Mouse (Mus musculus) heart, postnatal 14 days (tissue): Measurements from ENCODE around the gene Gramd4. TPM values are rescaled to one million over a fixed set of nuclear protein-coding genes. Genes with fewer than 3 reads are reported as not detected.

Source experiments
- DNase-seq, 2 experiments: peaks; one replicate each; pipeline ENCODE4 v3.0.0; 2021 to 2022
- intact Hi-C: fragments of 180-260 bp; cut with DNase I; formaldehyde crosslinking; loops from one replicate; pipeline ENCODE4 v1.15.1; 2025
- long read RNA-seq, 2 experiments: library from polyadenylated mRNA; stranded (forward); transcript quantifications; one replicate each; pipeline ENCODE4 v2.0.0; 2021
- total RNA-seq, 2 experiments: library from RNA; stranded (reverse); gene quantifications; 2 replicates each; pipeline ENCODE4 v1.2.3; 2021

The Gramd4 gene
- total RNA-seq, result 10 to 100 TPM; 32.4 to 35.0 TPM
- long read RNA-seq, experiment 1, partial matches to known transcripts, result 6 of 23 reads
- long read RNA-seq, experiment 1, other reads (novel, unspliced or antisense), result 17 of 23 reads
- long read RNA-seq, experiment 2, full-length matches to known transcripts, result 2 of 35 reads
- long read RNA-seq, experiment 2, partial matches to known transcripts, result 12 of 35 reads
- long read RNA-seq, experiment 2, other reads (novel, unspliced or antisense), result 21 of 35 reads

- intact Hi-C loops, result loop anchor here (5.0 kb wide), 2 partner anchors 35 to 155 kb away; partner anchors contain the start of gene Tbc1d22a
- DNase-seq, result peak; percentile 45 to 61
Measured at GRCm38 (mm10) chr15:86057413-86057812, at the start of gene Gramd4. Gene Gramd4 (plus strand): TSS chr15:86057695.

- intact Hi-C loops, result no loop called here
- DNase-seq, result no peak
Measured at GRCm38 (mm10) chr15:86013130-86013529, 44.4 kb upstream of the Gramd4 start.

GRCm38 (mm10) chr15:86013656-86014055, 43.8 kb upstream of the Gramd4 start:
- no peak for DNase-seq
- intact Hi-C loops, result no loop called here

DNA sequence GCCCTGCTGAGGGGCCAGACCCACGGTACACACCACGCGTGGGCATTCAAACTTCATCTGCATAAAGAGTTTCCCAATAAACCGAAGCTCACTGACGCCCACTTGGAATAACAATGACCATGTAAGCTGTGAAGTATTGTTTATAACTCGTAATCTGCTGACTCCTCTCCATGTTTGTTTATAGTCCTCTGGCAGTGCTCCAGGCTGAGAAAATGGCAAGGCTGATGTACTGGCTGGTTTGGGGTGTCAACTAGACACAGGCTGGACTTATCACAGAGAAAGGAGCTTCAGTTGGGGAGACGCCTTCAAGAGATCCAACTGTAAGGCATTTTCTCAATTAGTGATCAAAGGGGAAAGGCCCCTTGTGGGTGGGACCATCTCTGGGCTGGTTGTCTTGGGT, 42.5 kb upstream of the Gramd4 start:
- intact Hi-C loops, result no loop called here
- no peak for DNase-seq

GRCm38 (mm10) chr15:86015860-86016541, 41.5 kb upstream of the Gramd4 start:
- intact Hi-C loops, result no loop called here
- no peak for DNase-seq

DNA sequence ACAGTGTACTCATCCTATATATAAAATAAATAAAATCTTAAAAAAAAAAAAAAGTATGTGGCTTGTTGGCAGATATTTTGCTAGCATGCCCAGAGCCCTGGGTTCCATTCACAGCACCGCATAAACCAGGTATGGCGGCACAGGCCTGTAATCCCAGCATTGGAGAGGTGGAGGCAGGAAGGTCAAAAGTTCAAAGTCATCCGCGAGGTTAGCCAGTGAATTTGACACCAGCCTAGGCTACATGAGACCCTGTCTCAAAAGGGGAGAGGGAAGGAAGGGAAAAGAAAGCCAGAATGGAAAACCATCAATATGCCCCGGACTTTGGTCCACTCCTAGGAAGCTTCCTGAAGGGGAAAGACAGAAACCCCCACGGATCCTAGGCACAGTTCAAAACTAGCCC, 40.2 kb upstream of the Gramd4 start:
- intact Hi-C loops, result no loop called here
- DNase-seq, result no peak

DNA sequence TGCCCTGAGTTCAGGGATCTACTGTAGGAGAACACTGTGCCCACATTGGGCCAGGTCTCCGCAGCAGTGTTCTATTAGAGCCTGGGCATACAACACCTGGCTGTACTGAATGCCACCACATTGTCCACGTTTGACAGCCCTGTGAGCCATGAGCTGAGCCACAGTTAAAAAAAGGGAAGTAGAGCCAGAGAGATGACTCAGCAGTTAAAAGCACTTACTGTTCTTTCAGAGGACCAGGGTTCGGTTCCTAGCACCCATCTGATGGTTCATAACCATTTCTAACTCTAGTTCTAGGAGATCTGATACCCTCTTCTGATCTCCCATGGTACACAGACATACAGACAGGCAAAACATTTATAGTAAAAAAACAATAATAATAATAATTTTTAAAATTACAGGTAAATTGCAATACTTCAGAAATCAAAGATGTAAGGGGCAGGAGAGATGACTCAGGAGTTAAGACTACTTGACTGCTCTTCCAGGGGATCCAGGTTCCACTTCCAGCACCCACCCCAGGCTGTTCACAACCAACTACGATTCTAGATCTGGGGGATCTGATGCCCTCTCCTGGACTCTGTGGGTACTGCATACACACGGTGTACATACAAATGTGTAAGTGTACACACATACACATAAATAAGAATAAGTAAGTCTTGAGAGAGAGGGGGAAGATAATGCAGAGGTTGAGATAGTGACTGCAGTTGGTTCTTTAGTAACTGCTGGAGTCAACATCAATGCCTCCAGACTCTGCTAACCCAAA, 38.6 kb upstream of the Gramd4 start:
- intact Hi-C loops, result no loop called here

GRCm38 (mm10) chr15:86020008-86020407, 37.5 kb upstream of the Gramd4 start:
- intact Hi-C loops, result no loop called here
- DNase-seq, result no peak

More for the DNA sequence above, 38.6 kb upstream of the Gramd4 start:
- no peak for DNase-seq

GRCm38 (mm10) chr15:86021301-86021700, 36.2 kb upstream of the Gramd4 start:
- intact Hi-C loops, result no loop called here
- no peak for DNase-seq

DNA sequence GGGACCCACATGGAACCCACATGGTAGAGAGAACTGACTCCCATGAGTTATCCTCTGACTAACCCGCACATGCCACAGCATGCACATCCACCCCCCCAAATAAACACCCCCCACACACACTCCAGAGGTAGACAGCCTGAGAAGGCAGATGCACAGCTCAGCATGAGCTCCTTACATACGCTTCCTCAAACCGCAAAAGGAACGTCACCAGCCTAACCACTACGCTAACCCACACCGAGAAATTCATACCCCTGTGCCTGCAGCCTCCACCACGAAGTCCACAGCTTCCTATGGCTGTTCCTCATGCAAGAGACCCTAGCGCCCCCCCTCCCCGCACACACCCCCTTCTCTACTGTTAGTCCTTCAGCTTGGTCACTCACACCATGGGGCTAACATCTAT, 35.5 kb upstream of the Gramd4 start:
- intact Hi-C loops, result no loop called here
- DNase-seq, result no peak

- intact Hi-C loops, result no loop called here
- no peak for DNase-seq
Measured at GRCm38 (mm10) chr15:86027871-86028270, 29.6 kb upstream of the Gramd4 start.

GRCm38 (mm10) chr15:86029981-86030380, 27.5 kb upstream of the Gramd4 start:
- intact Hi-C loops, result no loop called here
- DNase-seq, result no peak

DNA sequence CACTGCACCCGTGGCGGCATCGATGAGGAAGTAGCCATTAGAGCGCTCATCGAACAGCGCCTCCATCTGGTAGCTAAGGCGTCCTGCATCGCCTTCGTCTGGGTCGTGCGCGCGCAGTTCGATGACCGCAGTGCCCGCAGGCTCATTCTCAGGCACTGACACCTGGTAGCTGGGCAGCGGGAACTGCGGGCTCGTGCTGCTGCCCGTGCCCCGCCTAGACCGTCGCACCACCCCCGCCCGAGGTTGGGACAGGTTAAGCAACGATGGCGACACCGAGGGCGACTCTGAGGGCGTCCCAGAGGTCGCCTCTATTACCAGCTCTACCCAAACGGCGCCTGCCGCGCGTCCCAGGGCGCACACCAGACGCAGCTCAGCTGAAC, 24.7 kb upstream of the Gramd4 start:
- intact Hi-C loops, result no loop called here
- peak in 1 of 2 experiments; percentile 53 for DNase-seq

- DNase-seq, result peak; percentile 31 to 34
- intact Hi-C loops, result no loop called here
Measured at GRCm38 (mm10) chr15:86033191-86033841, 24.2 kb upstream of the Gramd4 start, which contains the start of gene Celsr1. Gene Celsr1 (minus strand): TSS chr15:86033777.

DNA sequence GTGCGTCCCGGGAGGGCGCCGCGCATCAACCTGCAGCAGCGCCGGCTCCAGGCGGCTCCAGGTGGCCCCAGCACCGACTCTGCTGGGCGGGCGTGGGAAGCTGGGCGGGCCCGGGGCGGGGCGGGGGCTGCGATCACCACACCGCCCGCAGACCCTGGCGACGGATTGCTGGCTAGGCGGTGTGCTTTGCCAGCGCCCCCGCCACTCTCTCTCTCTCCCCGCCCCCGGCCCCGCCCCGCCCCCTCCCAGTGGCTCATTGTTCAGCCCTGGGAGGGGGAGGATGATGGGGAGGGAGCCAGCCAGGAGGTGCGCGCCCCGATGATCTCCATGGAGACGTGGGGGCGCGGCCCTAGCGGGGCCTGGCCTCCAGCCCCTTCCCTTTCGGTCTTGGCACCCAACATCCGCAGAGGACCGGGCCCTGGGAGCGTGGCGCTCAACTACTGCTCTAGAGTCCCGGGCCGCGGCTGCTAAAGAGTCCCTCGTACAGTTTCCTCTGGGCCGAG, 23.4 kb upstream of the Gramd4 start:
- intact Hi-C loops, result no loop called here
- DNase-seq, result peak; percentile 36 to 41

- intact Hi-C loops, result no loop called here
Measured at GRCm38 (mm10) chr15:86034781-86035360, 22.6 kb upstream of the Gramd4 start.

DNA sequence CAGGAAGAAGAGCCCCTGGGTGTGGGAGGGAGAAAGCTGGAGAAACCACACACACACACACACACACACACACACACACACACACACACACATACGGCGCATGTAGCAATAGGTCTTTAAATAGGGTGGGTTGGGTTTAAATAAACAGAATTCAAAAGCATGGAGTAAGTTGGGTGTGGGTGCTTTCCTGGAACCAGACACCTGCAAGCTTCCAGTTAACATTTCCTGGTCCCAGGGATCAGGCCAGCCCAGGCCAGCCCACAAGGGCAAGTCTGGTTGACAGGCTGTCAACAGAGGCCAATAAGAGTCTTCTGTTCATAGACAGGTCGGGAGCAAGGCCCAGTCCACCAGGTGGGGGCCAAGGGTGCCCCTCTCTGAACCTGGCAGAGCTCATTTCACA, 21.6 kb upstream of the Gramd4 start:
- DNase-seq, result no peak
- intact Hi-C loops, result no loop called here

More at GRCm38 (mm10) chr15:86034781-86035360, 22.6 kb upstream of the Gramd4 start:
- DNase-seq, result no peak

DNA sequence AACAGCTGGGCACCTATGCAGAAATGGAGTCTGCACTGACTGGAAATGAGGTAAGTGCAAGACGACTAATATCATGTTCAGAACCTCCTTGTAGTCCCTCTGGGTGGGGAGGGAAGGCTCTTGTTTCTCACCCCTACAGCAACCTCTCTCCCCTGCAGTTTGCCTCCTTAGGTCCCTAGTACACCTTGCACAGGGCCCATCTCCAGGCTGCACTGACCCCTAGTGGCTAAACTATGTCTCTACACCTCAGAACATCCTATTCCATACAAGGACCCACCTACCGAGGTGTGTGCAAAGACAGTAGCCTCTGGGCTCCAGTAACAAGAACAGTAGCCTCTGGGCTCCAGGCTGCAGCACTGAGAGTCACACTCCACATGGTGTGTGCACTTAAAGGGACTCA, 18.7 kb upstream of the Gramd4 start:
- intact Hi-C loops, result loop anchor here (1.0 to 2.0 kb wide), 2 partner anchors 142 to 323 kb away; no protein-coding TSS in a partner anchor
- DNase-seq, result peak; percentile 71 to 82

DNA sequence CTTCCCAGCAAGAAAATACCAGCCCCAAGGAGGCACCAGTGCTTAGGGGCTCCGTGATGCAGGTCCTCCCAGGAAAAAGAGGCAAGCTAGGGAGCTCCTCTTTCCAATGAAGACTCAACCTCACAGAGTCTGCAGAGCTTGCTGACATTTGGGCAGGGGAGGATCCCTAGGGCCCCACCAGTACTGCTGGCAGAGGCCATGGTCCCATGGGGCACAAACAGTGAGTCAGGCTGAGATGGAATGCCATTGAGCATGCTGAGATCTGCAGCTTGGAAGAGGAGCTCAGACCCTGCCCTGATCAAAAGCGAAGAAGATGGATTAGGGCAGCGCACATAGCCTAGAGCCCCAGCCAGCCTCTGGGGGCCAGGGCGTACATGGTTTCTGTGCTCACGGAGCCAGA, 16.1 kb upstream of the Gramd4 start:
- intact Hi-C loops, result no loop called here
- DNase-seq, result no peak

DNA sequence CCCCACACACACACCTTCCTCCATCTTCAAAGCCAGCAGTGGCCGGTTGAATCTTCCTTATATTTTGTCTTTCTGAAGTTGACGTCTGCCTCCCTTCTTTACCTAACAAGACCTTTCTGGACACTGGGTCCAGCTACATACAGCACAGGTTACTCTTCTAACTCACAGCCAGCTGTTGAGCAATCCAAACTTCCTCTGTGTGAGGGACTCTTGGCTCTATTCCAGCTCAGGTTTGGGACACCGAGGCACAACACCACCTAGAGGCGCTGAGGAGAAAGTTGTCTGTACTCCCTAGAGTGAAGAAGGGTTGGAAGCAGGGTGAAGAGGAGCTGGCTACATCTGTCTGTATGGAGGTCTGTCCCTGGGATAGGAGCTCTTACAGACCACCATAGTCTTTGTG, 15.1 kb upstream of the Gramd4 start:
- DNase-seq, result no peak
- intact Hi-C loops, result no loop called here
